Mouse (Mus musculus) intestine, embryonic 15.5 days (tissue): ENCODE results near the gene Slc31a1. TPM values are rescaled to one million over a fixed set of nuclear protein-coding genes. Genes with fewer than 3 reads are reported as not detected.
A peak's percentile ranks its signal among the peaks of the same experiment; 100 is the strongest.

Source experiments
- ATAC-seq: fragments of 200-750 bp; cut with Nextera tagmentation; 2 replicates; pipeline ENCODE4 v1.8.0; 2017; ENCODE audit warnings: moderate TSS enrichment, moderate library complexity
- H3K27ac ChIP-seq: fragments of 300-500 bp; sonication (generic); 2 replicates; pipeline ENCODE4 v1.5.1; 2015; ENCODE audit warnings: mild to moderate bottlenecking, inconsistent platforms
- H3K27me3 ChIP-seq: fragments of 300-500 bp; sonication (generic); replicated peaks from 2 replicates; pipeline ENCODE4 v1.6.1; 2015; ENCODE audit warnings: inconsistent platforms
- H3K36me3 ChIP-seq: fragments of 300-500 bp; sonication (generic); 2 replicates; pipeline ENCODE4 v1.6.1; 2015; ENCODE audit warnings: inconsistent platforms
- H3K4me1 ChIP-seq: fragments of 300-500 bp; sonication (generic); replicated peaks from 2 replicates; pipeline ENCODE4 v1.6.1; 2015; ENCODE audit warnings: inconsistent platforms
- H3K4me2 ChIP-seq: fragments of 300-500 bp; sonication (generic); replicated peaks from 2 replicates; pipeline ENCODE4 v1.6.1; 2015; ENCODE audit warnings: mild to moderate bottlenecking, inconsistent platforms
- H3K4me3 ChIP-seq: fragments of 300-500 bp; sonication (generic); replicated peaks from 2 replicates; pipeline ENCODE4 v1.5.1; 2015; ENCODE audit warnings: inconsistent platforms
- H3K9ac ChIP-seq: fragments of 300-500 bp; sonication (generic); 2 replicates; pipeline ENCODE4 v1.6.1; 2015; ENCODE audit warnings: inconsistent platforms
- H3K9me3 ChIP-seq: fragments of 300-500 bp; sonication (generic); 2 replicates; pipeline ENCODE4 v1.6.1; 2016; ENCODE audit warnings: inconsistent platforms
- WGBS: fragments of 180-500 bp; shearing (Covaris S2); methylation state at CpG from one replicate; pipeline ENCODE4 v1.1.7; 2015; 5-methylcytosine and 5-hydroxymethylcytosine counted together
- polyA plus RNA-seq: library from polyadenylated mRNA; unstranded; fragments of >200 nt; fragmentation: Nextera tagmentation; extraction: Ambion mirVana; gene quantifications from 2 replicates; pipeline ENCODE4 v1.2.1, GENCODE M21; 2015

Slc31a1 gene
- polyA plus RNA-seq, 1 experiment from 2014 or later = 96.6 TPM

DNA sequence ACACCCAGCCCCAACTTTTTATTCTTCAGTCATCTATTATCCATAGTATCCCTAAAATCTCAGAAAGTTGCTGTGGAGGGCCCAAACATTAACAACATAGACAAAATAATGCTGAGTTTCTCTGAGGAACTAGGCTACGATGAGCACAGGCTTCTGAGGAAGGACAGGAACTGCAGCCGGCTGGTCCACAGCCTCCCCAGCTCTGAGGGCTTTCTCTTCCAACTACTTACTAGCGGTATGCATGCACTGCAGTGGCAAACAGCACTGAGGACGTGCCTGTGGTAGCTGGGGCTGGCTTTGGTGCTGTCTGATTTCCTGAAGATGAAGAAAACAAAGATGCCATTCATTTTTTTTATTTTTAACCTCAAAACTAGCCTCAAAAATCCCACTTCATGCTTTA lies 14.7 kb upstream of the Slc31a1 start:
- ATAC-seq = no peak
- WGBS = 85% methylated on average over 4 of the region's 4 CpGs

DNA sequence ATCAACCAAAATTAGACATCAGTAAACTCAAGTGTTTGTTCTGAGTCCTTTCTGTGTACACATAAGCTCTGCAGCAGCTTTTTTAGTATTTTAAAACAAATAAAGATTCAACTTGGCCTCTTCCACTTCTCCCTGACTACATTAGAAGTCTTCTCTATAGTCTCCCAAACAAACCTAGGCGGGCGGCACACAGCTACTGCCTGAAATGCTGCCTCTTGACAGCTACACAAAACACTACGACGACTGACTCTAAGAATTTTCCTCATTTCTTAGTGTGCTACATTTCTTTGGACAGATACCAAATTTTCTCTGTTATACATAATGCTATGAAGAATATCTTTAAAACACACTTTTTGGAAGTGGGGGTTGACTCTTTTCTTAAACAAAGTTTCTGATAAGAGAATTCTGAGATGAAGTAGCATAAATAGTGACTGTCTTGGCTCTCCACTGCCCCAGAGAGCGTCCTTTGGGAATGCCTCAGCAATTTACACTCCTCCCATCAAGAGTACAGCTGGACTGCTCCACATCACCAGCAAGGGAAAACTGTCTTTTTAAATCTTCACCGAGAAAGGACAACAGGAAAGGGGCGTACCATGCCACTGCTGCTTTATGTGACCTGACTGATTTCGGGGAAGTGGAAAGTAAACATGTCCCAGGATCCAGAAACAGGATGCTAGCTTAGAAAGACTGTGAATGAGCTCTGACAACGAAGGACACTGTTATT lies 12.8 kb upstream of the Slc31a1 start:
- Histone ChIP-seq H3K27me3 (no peaks in the 10 kb centered on the region), H3K36me3 (peaks cover 18% of the 10 kb centered on the region), H3K4me2 (no peak overlapping the region), H3K27ac (peak overlapping the region; percentile 23; the same call in 1 of the 2 replicates), H3K4me3 (no peak overlapping the region), H3K9ac (no peak overlapping the region), H3K4me1 (peaks cover 3% of the 10 kb centered on the region), H3K9me3 (no peaks in the 10 kb centered on the region)
- ATAC-seq = no peak
- 46% methylated on average over 9 of the region's 9 CpGs for WGBS

More for the DNA sequence above, 14.7 kb upstream of the Slc31a1 start:
- no peaks in the 10 kb centered on the region for H3K9me3 ChIP-seq
- no peak overlapping the region for H3K27ac ChIP-seq
- peaks cover 3% of the 10 kb centered on the region for H3K4me1 ChIP-seq
- peaks cover 15% of the 10 kb centered on the region for H3K36me3 ChIP-seq
- no peaks in the 10 kb centered on the region for H3K27me3 ChIP-seq
- no peak overlapping the region for H3K4me3 ChIP-seq
- no peak overlapping the region for H3K9ac ChIP-seq
- no peak overlapping the region for H3K4me2 ChIP-seq

DNA sequence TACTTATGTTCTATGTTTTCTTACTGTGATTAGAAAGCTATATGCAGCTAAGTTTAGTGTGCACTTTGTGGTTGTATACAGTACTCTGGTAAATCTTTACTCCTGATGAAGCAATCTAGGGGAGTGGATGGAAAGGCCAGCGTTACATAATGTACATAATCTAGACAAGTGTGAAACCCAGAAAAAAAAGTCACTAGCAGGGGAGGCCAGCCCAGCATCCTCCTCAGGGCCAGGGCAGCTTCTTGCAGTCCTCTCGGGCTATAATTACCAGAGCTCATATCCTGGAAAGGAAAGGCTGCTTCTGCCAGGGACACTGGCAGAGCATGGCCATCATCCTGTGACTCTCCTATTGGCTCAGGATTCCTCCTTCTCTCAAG lies 12.2 kb upstream of the Slc31a1 start:
- no peak overlapping the region for H3K4me3 ChIP-seq
- ATAC-seq = no peak
- peaks cover 17% of the 10 kb centered on the region for H3K36me3 ChIP-seq
- H3K9me3 ChIP-seq = no peaks in the 10 kb centered on the region
- WGBS = 34% methylated on average over 2 of the region's 2 CpGs
- H3K4me2 ChIP-seq = no peak overlapping the region
- H3K27me3 ChIP-seq = no peaks in the 10 kb centered on the region
- no peak overlapping the region for H3K9ac ChIP-seq
- peaks cover 3% of the 10 kb centered on the region for H3K4me1 ChIP-seq
- peak overlapping the region; percentile 23; the same call in 1 of the 2 replicates for H3K27ac ChIP-seq

DNA sequence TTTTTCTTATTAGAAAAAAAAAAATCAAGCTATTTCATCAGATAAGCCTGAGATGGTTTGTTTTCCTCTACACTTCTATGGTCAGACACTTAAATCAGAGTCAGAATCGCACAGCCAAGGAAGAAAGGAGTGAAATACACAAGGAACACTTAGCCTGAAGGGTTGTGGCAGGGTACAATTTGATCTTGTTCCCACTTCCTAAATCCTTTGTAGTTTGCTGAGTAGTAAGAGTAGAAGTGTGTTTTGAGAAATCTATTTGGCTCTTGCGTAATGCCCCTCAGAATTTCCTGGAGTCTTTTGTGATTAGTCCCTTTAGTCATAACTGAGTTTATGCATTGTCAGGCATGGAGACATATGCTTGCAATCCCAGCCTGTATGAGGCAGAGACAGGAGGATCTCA lies 11.2 kb upstream of the Slc31a1 start:
- Histone ChIP-seq H3K9ac (no peak overlapping the region), H3K4me3 (no peak overlapping the region), H3K27ac (no peak overlapping the region), H3K4me2 (no peak overlapping the region), H3K9me3 (no peaks in the 10 kb centered on the region), H3K4me1 (peaks cover 3% of the 10 kb centered on the region), H3K36me3 (peaks cover 13% of the 10 kb centered on the region), H3K27me3 (no peaks in the 10 kb centered on the region)
- no peak for ATAC-seq
- 92% methylated on average over 2 of the region's 2 CpGs for WGBS

DNA sequence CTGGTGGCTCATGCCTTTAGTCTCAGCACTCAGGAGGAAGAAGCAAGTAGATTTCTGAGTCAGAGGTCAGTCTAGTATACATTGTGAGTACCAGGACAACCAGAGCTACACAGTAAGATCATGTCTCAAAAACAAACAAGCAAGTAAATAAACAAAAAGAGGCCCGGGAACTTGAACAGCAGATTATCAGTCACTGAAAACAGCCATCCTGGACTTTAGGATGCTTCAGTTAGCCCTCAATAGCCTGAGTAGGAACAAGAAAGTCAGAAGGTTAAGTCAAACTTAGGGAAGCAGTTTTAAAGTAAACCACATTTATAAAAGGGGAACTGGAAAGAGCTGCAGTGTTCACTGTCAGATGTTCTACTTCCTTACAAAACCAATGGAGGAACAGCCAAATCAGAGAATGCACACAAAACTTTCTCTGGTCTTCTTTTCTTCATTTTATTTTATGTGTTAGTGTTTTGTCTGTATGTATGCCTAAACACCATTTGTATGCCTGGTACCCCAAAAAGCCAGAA lies 2.8 kb upstream of the Slc31a1 start:
- Histone ChIP-seq H3K9ac (no peak overlapping the region), H3K9me3 (no peaks in the 10 kb centered on the region), H3K4me3 (no peak overlapping the region), H3K4me2 (no peak overlapping the region), H3K4me1 (0 out of 2 replicates have a peak, but pooled peaks cover 5% of the 10 kb centered on the region), H3K27me3 (no peaks in the 10 kb centered on the region), H3K27ac (no peak overlapping the region), H3K36me3 (no peaks in the 10 kb centered on the region)
- ATAC-seq = no peak
- WGBS = 94% methylated on average over 1 of the region's 1 CpGs

DNA sequence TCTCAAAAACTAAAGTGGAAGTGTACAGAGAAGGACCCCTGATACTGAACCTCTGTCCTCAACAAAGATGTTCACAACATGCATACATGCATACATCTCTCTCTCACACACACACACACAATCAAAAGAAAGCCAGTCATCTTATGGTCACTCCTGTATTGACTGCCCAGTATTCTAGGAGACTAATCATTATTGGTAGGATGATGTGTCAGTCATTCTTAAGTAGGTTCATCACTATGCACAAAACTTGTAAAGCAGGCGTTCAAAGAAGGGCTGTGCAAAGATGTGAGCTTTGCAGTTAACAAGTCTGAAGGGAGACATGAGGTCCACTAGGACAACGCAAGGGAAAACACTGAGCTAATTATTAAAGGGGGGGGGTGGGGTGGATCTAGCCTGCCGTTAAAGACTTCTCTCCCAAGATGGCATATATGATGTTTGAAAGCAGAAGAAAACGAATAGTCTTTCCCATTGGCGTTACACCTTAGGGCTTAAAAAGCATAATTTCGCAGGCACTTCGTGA lies 1.2 kb upstream of the Slc31a1 start:
- Histone ChIP-seq H3K9me3 (no peaks in the 10 kb centered on the region), H3K9ac (peak overlapping the region; percentile 83), H3K27ac (0 out of 2 replicates have a peak overlapping the region, but pooled peaks have one; percentile 32), H3K4me2 (peak overlapping the region; percentile 60), H3K27me3 (no peaks in the 10 kb centered on the region), H3K36me3 (no peaks in the 10 kb centered on the region), H3K4me3 (peak overlapping the region; percentile 85), H3K4me1 (0 out of 2 replicates have a peak, but pooled peaks cover 6% of the 10 kb centered on the region)
- no peak for ATAC-seq
- WGBS = 47% methylated on average over 7 of the region's 7 CpGs

DNA sequence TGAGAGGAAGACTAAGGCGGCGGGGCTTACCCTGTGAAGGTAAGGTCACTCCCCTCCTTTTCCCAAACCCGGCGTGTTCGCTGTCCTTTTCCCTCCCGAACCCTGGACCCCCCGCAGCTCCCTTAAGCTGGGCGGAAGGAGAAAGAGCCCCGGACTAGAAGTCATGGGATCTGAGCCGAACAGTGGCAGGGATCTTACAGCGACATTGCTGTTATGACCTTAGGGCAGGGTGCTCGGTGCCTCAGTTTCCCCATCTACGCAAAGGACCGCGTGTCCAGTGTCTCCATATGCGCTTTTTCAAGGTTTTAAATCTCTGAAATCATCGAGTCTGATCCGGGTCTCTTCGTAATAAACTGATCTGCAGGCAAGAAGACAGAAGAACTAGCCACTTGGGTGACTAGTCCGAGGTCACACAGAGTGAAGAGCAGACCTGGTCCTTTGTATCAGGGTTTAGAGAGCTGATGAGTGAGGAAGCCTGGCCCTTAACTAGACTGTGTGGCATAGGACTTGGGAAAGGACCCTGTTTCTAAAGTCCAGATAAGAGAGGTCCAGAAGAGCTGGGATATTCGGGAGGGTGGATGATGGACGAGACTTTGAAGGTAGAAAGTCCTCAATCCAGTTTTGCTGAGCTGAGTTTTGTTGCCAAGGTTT lies 403 bp downstream of the Slc31a1 start:
- ATAC-seq = peak; percentile 15
- peak overlapping the region; percentile 85 for H3K4me3 ChIP-seq
- H3K9me3 ChIP-seq = no peaks in the 10 kb centered on the region
- no peaks in the 10 kb centered on the region for H3K36me3 ChIP-seq
- under 1% methylated on average over 22 of the region's 22 CpGs for WGBS
- peak overlapping the region; percentile 60 for H3K4me2 ChIP-seq
- peak overlapping the region; percentile 77 for H3K27ac ChIP-seq
- 0 out of 2 replicates have a peak, but pooled peaks cover 9% of the 10 kb centered on the region for H3K4me1 ChIP-seq
- peak overlapping the region; percentile 75 for H3K9ac ChIP-seq
- H3K27me3 ChIP-seq = no peaks in the 10 kb centered on the region

DNA sequence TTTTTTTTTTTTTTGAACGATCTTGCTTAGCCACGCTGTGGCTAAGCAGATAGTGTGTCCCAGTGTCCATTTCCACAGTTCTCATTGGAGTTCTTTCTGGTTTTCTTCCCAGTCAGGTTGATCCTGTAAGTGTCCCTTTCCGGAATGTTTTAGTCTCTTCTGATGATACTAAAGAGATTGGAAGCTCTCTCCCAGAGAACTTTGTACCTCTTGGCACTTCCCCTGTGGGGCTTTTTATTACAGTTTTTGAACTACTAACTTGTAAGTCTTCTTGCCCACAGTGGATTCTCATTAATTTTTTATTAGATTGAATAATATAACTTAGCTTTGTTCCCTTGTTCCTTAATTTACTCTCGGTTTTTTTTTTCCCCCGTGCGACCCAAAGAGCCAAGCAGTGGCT lies 1.0 kb downstream of the Slc31a1 start:
- peak overlapping the region; percentile 77; the same call in 1 of the 2 replicates for H3K27ac ChIP-seq
- peak overlapping the region; percentile 60 for H3K4me2 ChIP-seq
- H3K36me3 ChIP-seq = no peaks in the 10 kb centered on the region
- H3K27me3 ChIP-seq = no peaks in the 10 kb centered on the region
- no peaks in the 10 kb centered on the region for H3K9me3 ChIP-seq
- 0 out of 2 replicates have a peak overlapping the region, but pooled peaks have one; percentile 26 for H3K9ac ChIP-seq
- H3K4me1 ChIP-seq = 0 out of 2 replicates have a peak, but pooled peaks cover 9% of the 10 kb centered on the region
- 25% methylated on average over 6 of the region's 6 CpGs for WGBS
- H3K4me3 ChIP-seq = peak overlapping the region; percentile 85
- no peak for ATAC-seq

DNA sequence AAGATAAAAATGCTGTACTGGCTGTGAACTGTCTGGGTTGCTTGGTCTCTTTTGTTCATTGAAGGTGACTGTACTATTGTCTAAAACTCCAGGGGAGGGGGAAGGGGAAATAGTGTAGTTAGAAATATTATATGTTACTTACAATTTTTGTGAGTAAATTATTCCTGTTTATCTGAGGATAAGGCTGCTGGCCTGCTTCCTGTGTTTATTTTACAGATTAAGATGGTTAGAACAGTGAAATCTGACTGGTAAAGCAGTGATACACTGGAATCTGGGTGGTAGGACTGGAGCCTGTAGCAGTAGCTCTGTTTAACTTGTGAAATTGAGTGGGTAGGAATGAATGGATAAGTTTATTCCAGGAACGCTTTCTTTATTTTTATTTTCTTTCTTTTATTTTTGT lies 1.5 kb downstream of the Slc31a1 start:
- Histone ChIP-seq H3K36me3 (no peaks in the 10 kb centered on the region), H3K9me3 (no peaks in the 10 kb centered on the region), H3K27me3 (no peaks in the 10 kb centered on the region), H3K4me3 (peak overlapping the region; percentile 85), H3K27ac (no peak overlapping the region), H3K4me2 (peak overlapping the region; percentile 60), H3K9ac (0 out of 2 replicates have a peak overlapping the region, but pooled peaks have one; percentile 26), H3K4me1 (0 out of 2 replicates have a peak, but pooled peaks cover 9% of the 10 kb centered on the region)
- WGBS = 88% methylated on average over 1 of the region's 1 CpGs
- no peak for ATAC-seq

DNA sequence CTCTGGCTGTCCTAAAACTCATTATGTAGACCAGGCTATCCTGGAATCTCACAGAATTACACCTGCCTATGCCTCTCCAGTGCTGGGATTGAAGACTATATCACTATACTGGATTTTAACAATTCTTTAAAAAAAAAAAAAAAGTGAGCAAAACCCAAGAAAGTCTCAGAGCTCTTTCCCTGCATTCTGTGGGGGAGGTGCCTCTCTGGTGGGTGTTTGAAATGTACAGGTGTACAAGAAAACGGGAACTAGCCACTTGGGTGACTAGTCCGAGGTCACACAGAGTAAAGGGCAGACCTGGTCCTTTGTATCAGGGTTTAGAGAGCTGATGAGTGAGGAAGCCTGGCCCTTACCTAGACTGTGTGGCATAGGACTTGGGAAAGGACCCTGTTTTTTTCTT lies 1.9 kb downstream of the Slc31a1 start:
- Histone ChIP-seq H3K9ac (no peak overlapping the region), H3K27me3 (no peaks in the 10 kb centered on the region), H3K9me3 (no peaks in the 10 kb centered on the region), H3K4me1 (0 out of 2 replicates have a peak, but pooled peaks cover 9% of the 10 kb centered on the region), H3K27ac (no peak overlapping the region), H3K4me3 (no peak overlapping the region), H3K36me3 (no peaks in the 10 kb centered on the region), H3K4me2 (no peak overlapping the region)
- no peak for ATAC-seq
- WGBS = 72% methylated on average over 2 of the region's 2 CpGs

DNA sequence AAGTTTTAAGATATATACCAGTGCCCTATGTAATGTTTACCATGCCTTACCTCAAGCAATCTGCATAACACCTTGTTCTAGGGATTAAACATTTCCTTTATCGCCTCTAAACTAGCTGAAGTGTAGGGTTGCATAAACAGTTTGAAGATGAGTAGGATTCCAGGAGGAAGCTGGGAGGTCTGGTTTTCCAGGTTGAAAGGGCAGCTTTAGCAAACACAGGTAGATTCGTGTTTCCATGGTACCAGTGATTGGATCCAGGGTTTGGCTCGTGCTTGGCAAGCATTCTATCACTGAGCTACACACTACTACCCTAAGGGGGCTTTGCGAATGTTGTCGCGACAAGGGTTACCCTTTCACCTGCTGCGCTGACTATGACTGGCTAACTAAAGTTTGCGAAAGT lies 3.8 kb downstream of the Slc31a1 start:
- Histone ChIP-seq H3K4me1 (0 out of 2 replicates have a peak, but pooled peaks cover 7% of the 10 kb centered on the region), H3K36me3 (no peaks in the 10 kb centered on the region), H3K9me3 (no peaks in the 10 kb centered on the region), H3K27ac (no peak overlapping the region), H3K27me3 (no peaks in the 10 kb centered on the region), H3K4me2 (no peak overlapping the region), H3K9ac (no peak overlapping the region), H3K4me3 (no peak overlapping the region)
- ATAC-seq = no peak
- WGBS = 62% methylated on average over 8 of the region's 8 CpGs

DNA sequence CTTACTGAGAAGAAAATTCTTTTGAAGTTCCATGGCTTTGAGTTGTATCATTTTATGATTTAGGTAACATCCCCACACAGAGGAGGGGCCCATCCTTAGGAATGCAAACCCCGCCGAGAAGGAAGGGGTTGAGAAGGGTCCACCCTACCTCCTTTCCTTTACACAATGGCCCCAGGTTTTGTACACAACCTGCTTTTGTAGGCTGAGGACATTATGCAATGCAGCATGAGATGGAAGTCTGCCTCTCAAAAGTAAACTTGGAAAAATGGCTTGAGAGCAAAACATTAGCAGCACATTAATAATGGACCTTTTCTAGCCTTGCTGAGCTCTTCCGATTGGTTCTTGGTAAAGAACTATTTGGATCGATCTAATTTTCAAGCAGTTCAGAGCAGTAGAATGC lies 5.8 kb downstream of the Slc31a1 start:
- H3K27me3 ChIP-seq = no peaks in the 10 kb centered on the region
- H3K36me3 ChIP-seq = no peaks in the 10 kb centered on the region
- H3K27ac ChIP-seq = no peak overlapping the region
- H3K9ac ChIP-seq = no peak overlapping the region
- 74% methylated on average over 4 of the region's 4 CpGs for WGBS
- no peak for ATAC-seq
- H3K4me2 ChIP-seq = no peak overlapping the region
- H3K4me1 ChIP-seq = 0 out of 2 replicates have a peak, but pooled peaks cover 3% of the 10 kb centered on the region
- H3K4me3 ChIP-seq = no peak overlapping the region
- H3K9me3 ChIP-seq = no peaks in the 10 kb centered on the region
